Mouse (Mus musculus): ENCODE results near the gene Ppm1l.
"Not testable (repeated sequence)": the region's sequence is repeated elsewhere in the genome, so short reads cannot be mapped to it uniquely, and the experiment has no call there.

Ppm1l gene

DNA sequence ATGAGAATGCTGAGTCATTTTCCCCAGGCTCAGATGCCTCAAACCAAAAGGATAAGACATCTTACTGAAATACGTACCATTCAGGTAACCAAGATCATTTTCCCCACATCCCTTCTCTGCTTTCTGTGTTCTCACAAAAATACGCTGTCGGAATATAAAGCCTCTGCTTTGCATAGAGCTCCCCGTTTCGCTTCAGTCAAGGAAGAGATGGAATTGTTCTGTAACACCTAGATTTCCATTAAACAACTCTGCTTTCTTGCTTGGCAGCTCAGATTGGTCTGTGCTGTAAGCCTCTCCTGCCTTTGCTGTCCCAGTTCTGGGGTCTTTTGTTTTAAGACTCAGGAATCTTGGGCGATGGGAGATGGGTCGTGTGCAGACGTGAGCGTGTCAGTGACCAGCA lies 51.3 kb downstream of the Ppm1l start:
- DNase-seq (ENCODE audit: low spot score in 2 of 2) = no peak

DNA sequence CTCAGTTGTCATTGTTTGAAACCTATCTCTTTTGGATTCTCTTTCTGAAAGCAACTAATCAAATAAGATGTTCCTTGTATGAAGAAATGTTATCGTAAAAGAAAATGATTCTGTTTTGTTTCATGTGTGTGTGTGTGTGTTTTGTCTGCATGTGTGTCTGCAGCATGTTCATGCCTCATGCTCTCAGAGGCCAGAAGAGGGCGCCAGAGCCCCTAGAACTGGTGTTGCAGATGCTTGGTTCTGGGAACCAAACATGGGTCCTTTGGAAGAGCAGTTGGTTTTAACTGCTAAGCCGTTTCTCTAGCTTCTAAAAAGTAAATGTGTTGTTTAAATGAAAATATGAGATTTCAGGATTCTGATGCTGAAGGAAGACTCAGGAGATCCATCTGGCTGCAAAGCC lies 56.1 kb downstream of the Ppm1l start:
- DNase-seq (ENCODE audit: low spot score in 2 of 2) = no peak

- DNase-seq (ENCODE audit: low spot score in 2 of 2) = no peak
Measured at GRCm38 (mm10) chr3:69373544-69374306, 57.1 kb downstream of the Ppm1l start.

GRCm38 (mm10) chr3:69374538-69374937 lies 57.9 kb downstream of the Ppm1l start:
- no peak for DNase-seq (ENCODE audit: low spot score in 2 of 2)

DNA sequence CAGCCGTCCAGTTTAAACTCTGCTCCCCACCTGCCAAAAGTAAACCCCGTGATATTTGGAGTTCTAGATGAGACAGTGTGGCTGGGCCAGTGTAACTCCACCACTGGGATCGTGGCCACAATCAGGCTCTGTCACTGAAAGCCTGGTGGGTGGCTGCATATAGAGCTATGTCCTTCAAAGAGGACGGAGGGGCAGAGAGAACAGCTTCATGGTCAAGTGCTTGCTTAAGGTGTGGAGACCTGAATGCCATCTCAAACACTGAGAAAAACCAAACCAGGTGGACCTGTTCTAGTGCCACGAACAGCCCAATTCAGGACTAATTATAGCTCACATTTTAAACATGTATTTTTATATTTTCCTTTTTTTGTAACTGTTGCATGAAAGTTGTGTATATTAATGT lies 58.3 kb downstream of the Ppm1l start:
- DNase-seq (ENCODE audit: low spot score in 2 of 2) = no peak

- no peak for DNase-seq (ENCODE audit: low spot score in 2 of 2)
Measured at GRCm38 (mm10) chr3:69381213-69381612, 64.6 kb downstream of the Ppm1l start.

- DNase-seq (ENCODE audit: low spot score in 2 of 2) = not testable (repeated sequence)
Measured at GRCm38 (mm10) chr3:69391834-69392233, 75.2 kb downstream of the Ppm1l start.

DNA sequence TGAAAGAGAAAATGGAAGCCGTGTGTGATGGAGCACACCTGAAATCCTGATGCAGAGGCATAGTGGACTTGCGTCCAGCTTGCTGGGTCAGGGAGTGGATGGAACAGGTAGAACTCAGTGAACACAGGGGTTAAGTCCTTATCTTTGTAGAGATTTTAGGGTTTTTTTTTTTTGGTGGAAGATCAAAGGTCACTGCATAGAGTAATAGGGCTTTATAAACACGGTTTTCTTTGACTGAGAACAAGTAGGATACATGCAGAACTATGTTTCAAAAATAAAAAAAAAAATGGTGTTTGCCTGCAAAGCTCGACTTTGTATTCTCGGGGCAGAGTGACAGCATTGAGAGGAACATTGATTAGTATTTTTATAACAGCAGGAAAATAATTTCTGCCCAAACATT lies 75.6 kb downstream of the Ppm1l start:
- no peak for DNase-seq (ENCODE audit: low spot score in 2 of 2)

GRCm38 (mm10) chr3:69393079-69393478 lies 76.4 kb downstream of the Ppm1l start:
- DNase-seq (ENCODE audit: low spot score in 2 of 2) = no peak

DNA sequence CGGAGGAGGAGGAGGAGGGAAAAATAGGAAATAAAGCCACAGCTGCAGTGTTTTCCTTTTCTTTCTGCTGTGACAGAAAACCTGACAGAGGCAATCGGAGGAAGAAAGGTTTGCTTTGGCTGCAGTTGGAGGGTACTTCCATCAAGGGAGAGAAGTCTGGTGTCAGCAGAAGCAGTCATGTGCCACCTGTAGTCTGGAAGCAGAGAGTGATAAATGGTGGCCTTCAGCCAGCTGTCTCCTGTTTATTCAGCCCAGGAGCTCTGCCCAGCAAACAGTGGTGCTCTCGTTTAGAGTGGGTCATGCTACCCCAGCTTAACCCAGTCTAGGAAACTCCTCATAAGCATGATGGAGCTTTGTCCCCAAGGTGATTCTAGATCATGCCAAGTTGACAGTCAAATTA lies 77.3 kb downstream of the Ppm1l start:
- DNase-seq (ENCODE audit: low spot score in 2 of 2) = no peak

DNA sequence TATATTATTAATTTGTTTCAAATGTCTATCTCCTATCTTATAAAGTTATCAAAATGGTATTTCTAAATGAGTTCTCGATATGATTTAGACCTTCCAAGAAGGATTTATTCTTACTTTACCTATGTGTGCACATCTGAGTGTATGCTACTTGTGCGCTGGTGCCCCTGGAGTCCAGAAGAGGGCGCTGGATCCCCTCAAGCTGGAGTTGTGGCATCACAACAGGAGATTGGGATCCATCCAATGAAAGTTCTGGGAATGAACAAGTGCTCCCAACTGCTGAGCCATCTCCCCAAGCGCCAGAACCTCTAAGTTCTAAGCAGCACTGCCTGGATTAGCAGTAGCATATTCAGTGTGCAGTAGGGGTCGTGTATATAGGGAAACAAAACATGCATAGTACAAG lies 78.4 kb downstream of the Ppm1l start:
- DNase-seq (ENCODE audit: low spot score in 2 of 2) = no peak

GRCm38 (mm10) chr3:69397733-69398132 lies 81.1 kb downstream of the Ppm1l start:
- DNase-seq (ENCODE audit: low spot score in 2 of 2) = no peak

GRCm38 (mm10) chr3:69399336-69399735 lies 82.7 kb downstream of the Ppm1l start:
- no peak for DNase-seq (ENCODE audit: low spot score in 2 of 2)

- no peak for DNase-seq (ENCODE audit: low spot score in 2 of 2)
Measured at GRCm38 (mm10) chr3:69403196-69403595, 86.5 kb downstream of the Ppm1l start.

DNA sequence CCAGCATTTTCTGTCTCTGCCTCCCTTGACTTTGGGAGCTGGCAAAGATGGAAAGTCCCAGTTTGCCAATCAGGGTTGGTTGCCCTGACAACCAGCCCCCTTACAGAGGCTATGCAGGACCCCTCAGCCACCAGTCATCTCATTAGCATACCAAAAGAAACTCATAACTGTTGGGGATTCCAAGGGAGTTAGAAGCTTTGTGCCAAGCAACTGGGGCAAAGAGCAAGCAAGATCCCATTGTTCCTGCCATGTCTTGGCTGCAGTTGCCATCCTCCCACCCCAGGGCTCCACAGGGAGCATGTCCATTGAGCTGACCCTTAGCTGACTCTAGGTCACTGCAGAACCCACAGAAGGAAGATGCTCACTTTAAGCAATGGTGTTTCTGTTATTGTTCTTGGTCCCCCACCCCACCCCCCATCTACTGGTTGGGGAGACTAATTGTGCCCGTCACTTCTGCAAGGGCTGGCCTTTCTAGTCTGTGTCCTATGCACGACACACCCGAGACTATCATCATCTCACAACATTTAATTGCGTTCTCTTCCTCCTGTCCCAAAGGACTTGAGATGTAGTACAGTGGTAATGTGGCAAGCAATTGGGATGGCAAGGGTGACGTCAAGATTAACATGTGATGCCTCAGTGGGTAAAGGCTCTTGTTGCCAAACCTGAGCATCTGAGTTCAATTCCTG lies 89.7 kb downstream of the Ppm1l start:
- no peak for DNase-seq (ENCODE audit: low spot score in 2 of 2)

- DNase-seq (ENCODE audit: low spot score in 2 of 2) = no peak
Measured at GRCm38 (mm10) chr3:69408064-69408463, 91.4 kb downstream of the Ppm1l start.

DNA sequence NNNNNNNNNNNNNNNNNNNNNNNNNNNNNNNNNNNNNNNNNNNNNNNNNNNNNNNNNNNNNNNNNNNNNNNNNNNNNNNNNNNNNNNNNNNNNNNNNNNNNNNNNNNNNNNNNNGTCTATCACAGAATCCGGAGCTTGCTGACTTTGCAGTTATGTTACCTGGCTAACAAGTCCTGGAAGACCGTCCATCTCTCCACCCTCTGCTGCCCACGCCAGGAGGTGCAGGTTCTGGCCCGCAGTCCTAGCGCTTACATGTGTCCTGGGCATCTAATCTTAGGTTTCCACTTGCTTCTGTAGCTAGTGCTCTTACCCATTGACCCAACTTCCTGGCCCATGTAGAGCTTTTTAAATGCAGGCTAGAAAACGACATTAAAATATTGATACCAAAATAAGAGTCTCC lies 99.5 kb downstream of the Ppm1l start:
- no peak for DNase-seq (ENCODE audit: low spot score in 2 of 2)

GRCm38 (mm10) chr3:69422741-69423140 lies 106.1 kb downstream of the Ppm1l start:
- no peak for DNase-seq (ENCODE audit: low spot score in 2 of 2)

- DNase-seq (ENCODE audit: low spot score in 2 of 2) = no peak
Measured at GRCm38 (mm10) chr3:69423371-69423770, 106.7 kb downstream of the Ppm1l start.

DNA sequence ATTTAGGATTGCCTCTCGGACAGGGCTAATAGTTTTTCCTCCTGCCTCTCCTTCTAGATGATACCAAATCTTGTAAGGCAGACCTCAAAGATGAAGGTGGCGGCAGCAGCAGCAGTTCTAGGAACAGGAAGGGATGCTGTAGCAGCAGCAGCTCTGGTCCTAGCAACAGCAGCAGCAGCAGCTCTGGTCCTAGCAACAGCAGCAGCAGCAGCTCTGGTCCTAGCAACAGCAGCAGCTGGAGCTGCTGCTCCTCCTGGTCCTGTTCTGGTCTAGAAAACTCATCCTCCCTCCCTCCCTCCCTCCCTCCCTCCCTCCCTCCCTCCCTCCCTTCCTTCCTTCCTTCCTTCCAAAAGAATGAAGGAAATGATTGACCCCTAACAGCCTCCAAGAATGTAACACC lies 108.1 kb downstream of the Ppm1l start:
- DNase-seq (ENCODE audit: low spot score in 2 of 2) = not testable (repeated sequence)

GRCm38 (mm10) chr3:69427259-69427658 lies 110.6 kb downstream of the Ppm1l start:
- no peak for DNase-seq (ENCODE audit: low spot score in 2 of 2)

GRCm38 (mm10) chr3:69428221-69428620 lies 111.6 kb downstream of the Ppm1l start:
- no peak for DNase-seq (ENCODE audit: low spot score in 2 of 2)

GRCm38 (mm10) chr3:69429319-69429718 lies 112.7 kb downstream of the Ppm1l start:
- no peak for DNase-seq (ENCODE audit: low spot score in 2 of 2)
